Mouse (Mus musculus) kidney, adult 2 months (tissue): ENCODE data around the gene Pax6. TPM values are rescaled to one million over a fixed set of nuclear protein-coding genes. Genes with fewer than 3 reads are reported as not detected.

Source experiments
- DNase-seq: peaks from one replicate; pipeline ENCODE4 v3.0.0; 2021
- H3K27ac ChIP-seq: fragments of 200-500 bp; 2 replicates; pipeline ENCODE4 v1.5.1; 2012; ENCODE audit warnings: low read depth, low read length, control low read depth, inconsistent platforms; ENCODE audit not compliant: insufficient read depth
- H3K27me3 ChIP-seq: fragments of 200-500 bp; replicated peaks from 2 replicates; pipeline ENCODE4 v1.6.1; 2012; ENCODE audit warnings: mild to moderate bottlenecking, moderate library complexity, low read length, inconsistent platforms; ENCODE audit not compliant: control insufficient read depth, insufficient read depth
- H3K36me3 ChIP-seq: fragments of 200-500 bp; 2 replicates; pipeline ENCODE4 v1.6.1; 2012; ENCODE audit warnings: mild to moderate bottlenecking, moderate library complexity, low read length, inconsistent platforms; ENCODE audit not compliant: control insufficient read depth, insufficient read depth
- H3K4me1 ChIP-seq: fragments of 200-500 bp; 2 replicates; pipeline ENCODE4 v1.6.1; 2011; ENCODE audit warnings: low read length; ENCODE audit not compliant: control insufficient read depth, insufficient read depth
- H3K4me3 ChIP-seq: fragments of 200-500 bp; 2 replicates; pipeline ENCODE4 v1.5.1; 2011; ENCODE audit warnings: mild to moderate bottlenecking, low read depth, low read length, control low read depth; ENCODE audit not compliant: insufficient read depth
- CTCF ChIP-seq: fragments of 200-500 bp; conservative IDR thresholded peaks from 2 replicates; pipeline ENCODE4 v1.5.1; 2011; ENCODE audit warnings: low read depth, mild to moderate bottlenecking, control low read depth, low read length, moderate library complexity, mixed read lengths; ENCODE audit not compliant: insufficient read depth, insufficient read length
- POLR2A ChIP-seq: fragments of 200-500 bp; IDR thresholded peaks from one replicate; pipeline ENCODE4 v1.6.1; 2011; ENCODE audit warnings: low read depth, low read length, control low read depth
- WGBS: fragments of 180-500 bp; shearing (Covaris S2); methylation state at CpG from one replicate; pipeline ENCODE4 v1.1.7; 2018; 5-methylcytosine and 5-hydroxymethylcytosine counted together
- polyA plus RNA-seq: library from polyadenylated mRNA; depleted of rRNA; stranded (reverse); fragments of >200 nt; gene quantifications from 2 replicates; pipeline ENCODE4 v1.2.3, GENCODE M21; 2012

The Pax6 gene
- polyA plus RNA-seq, 1 experiment, result not detected

GRCm38 (mm10) chr2:105675730-105676079, 7.0 kb downstream of the Pax6 start:
- TF ChIP-seq POLR2A (no peak), CTCF (no peak)
- Histone ChIP-seq H3K27me3 (peaks cover 17% of the 10 kb centered on the region), H3K36me3 (no peaks in the 10 kb centered on the region), H3K4me1 (peaks cover 8% of the 10 kb centered on the region; the same call in 1 of the 2 replicates), H3K27ac (no peak overlapping the region), H3K4me3 (peak overlapping the region; percentile 21; the same call in 1 of the 2 replicates)
- no peak for DNase-seq
- WGBS, result 3% methylated on average over 11 of the region's 11 CpGs

GRCm38 (mm10) chr2:105676080-105676908, 7.6 kb downstream of the Pax6 start:
- no peak for TF ChIP-seq CTCF
- no peaks in the 10 kb centered on the region for H3K36me3 ChIP-seq
- peaks cover 20% of the 10 kb centered on the region for H3K27me3 ChIP-seq
- 2% methylated on average over 72 of the region's 77 CpGs for WGBS
- no peak for DNase-seq
- peaks cover 8% of the 10 kb centered on the region; the same call in 1 of the 2 replicates for H3K4me1 ChIP-seq
- H3K4me3 ChIP-seq, result peak overlapping the region; percentile 21; the same call in 1 of the 2 replicates
- no peak overlapping the region for H3K27ac ChIP-seq

- no peak for TF ChIP-seq CTCF
- TF ChIP-seq POLR2A, result no peak
- peaks cover 20% of the 10 kb centered on the region for H3K27me3 ChIP-seq
- no peak overlapping the region for H3K27ac ChIP-seq
- no peak overlapping the region for H3K4me3 ChIP-seq
- 4% methylated on average over 11 of the region's 11 CpGs for WGBS
- DNase-seq, result no peak
- no peaks in the 10 kb centered on the region for H3K36me3 ChIP-seq
- H3K4me1 ChIP-seq, result peaks cover 8% of the 10 kb centered on the region; the same call in 1 of the 2 replicates
Observed at GRCm38 (mm10) chr2:105676909-105677433, 8.3 kb downstream of the Pax6 start.

- Histone ChIP-seq H3K27ac (no peak overlapping the region), H3K27me3 (peaks cover 20% of the 10 kb centered on the region), H3K4me1 (peaks cover 8% of the 10 kb centered on the region; the same call in 1 of the 2 replicates), H3K36me3 (no peaks in the 10 kb centered on the region), H3K4me3 (no peak overlapping the region)
- TF ChIP-seq CTCF (no peak), POLR2A (no peak)
- DNase-seq, result no peak
- 10% methylated on average over 11 of the region's 11 CpGs for WGBS
Observed at GRCm38 (mm10) chr2:105677434-105678105, 8.9 kb downstream of the Pax6 start.

GRCm38 (mm10) chr2:105678306-105678705, 9.6 kb downstream of the Pax6 start:
- Histone ChIP-seq H3K27me3 (peaks cover 17% of the 10 kb centered on the region), H3K36me3 (no peaks in the 10 kb centered on the region), H3K27ac (no peak overlapping the region), H3K4me3 (no peak overlapping the region), H3K4me1 (peaks cover 8% of the 10 kb centered on the region; the same call in 1 of the 2 replicates)
- 11% methylated on average over 4 of the region's 4 CpGs for WGBS
- TF ChIP-seq CTCF (no peak), POLR2A (no peak)
- DNase-seq, result no peak

GRCm38 (mm10) chr2:105678880-105679321, 10.2 kb downstream of the Pax6 start:
- Histone ChIP-seq H3K4me1 (peaks cover 7% of the 10 kb centered on the region; the same call in 1 of the 2 replicates), H3K36me3 (no peaks in the 10 kb centered on the region), H3K27ac (no peak overlapping the region), H3K27me3 (peaks cover 19% of the 10 kb centered on the region), H3K4me3 (no peak overlapping the region)
- no peak for DNase-seq
- TF ChIP-seq CTCF (no peak), POLR2A (no peak)
- WGBS, result 8% methylated on average over 7 of the region's 7 CpGs

- no peak for DNase-seq
- Histone ChIP-seq H3K27me3 (peaks cover 19% of the 10 kb centered on the region), H3K36me3 (no peaks in the 10 kb centered on the region), H3K27ac (no peak overlapping the region), H3K4me3 (no peak overlapping the region), H3K4me1 (peaks cover 4% of the 10 kb centered on the region; the same call in 1 of the 2 replicates)
- WGBS, result 5% methylated on average over 2 of the region's 2 CpGs
- TF ChIP-seq POLR2A (no peak), CTCF (no peak)
Observed at GRCm38 (mm10) chr2:105679331-105679730, 10.6 kb downstream of the Pax6 start.
